ENCODE assay signal across 23 mouse cellular contexts in the genomic region with DNA sequence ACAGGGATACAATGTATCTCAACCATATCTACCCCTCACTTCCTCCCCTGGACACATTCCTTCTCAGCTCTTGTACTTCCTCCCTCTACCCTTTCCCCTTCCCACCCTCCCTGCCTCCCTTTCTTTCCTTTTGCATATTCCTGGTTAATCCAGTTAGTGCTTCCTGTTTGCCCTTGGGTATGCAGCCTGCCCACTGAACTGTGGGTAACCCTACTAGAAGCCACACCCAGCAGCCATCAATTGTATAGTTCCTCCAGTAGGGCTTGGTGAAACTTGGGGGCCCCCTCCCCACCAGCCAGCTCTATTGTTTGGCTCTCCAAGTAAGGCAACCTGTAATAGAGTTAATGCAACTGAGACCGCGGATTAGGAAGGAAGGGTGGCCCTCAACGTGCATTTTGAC. TPM values are rescaled to one million over a fixed set of nuclear protein-coding genes. Genes with fewer than 3 reads are reported as not detected.
"Had no signal": no experiment of that assay in that cellular context is flagged by ENCODE, and none has a peak within 500 bp of the region (broad histone marks: within the 10 kb centered on the region; RNA-seq: fewer than 3 reads in every experiment).

No protein-coding gene starts in this region.

- DNase-seq: kidney, adult 2 months; kidney, postnatal 10 days; kidney, postnatal 4 days; left cerebral cortex, postnatal 4 days; liver, postnatal 0 days; lung, embryonic 14.5 days; lung, postnatal 36 days; retina, postnatal 1 day; right cerebral cortex, postnatal 25 days; spleen, adult 18-20 months; thymus, postnatal 25 days had no signal

- H3K4me3 ChIP-seq: limb, embryonic 12.5 days; limb, embryonic 15.5 days; myocyte; neural tube, embryonic 13.5 days; stomach, embryonic 15.5 days had no signal

- H3K4me1 ChIP-seq: limb, embryonic 12.5 days; limb, embryonic 15.5 days; stomach, embryonic 15.5 days had no signal

- H3K4me2 ChIP-seq: limb, embryonic 12.5 days; limb, embryonic 15.5 days; liver, embryonic 11.5 days; lung, embryonic 14.5 days; midbrain, embryonic 11.5 days; neural tube, embryonic 13.5 days; stomach, embryonic 15.5 days had no signal

- H3K9me3 ChIP-seq: limb, embryonic 12.5 days; limb, embryonic 15.5 days; megakaryocyte, embryonic 14.5 days; neural tube, embryonic 13.5 days; stomach, embryonic 15.5 days had no signal

- H3K27me3 ChIP-seq: neural tube, embryonic 13.5 days; stomach, embryonic 15.5 days had no signal

- H3K9ac ChIP-seq: limb, embryonic 12.5 days; limb, embryonic 15.5 days; liver, embryonic 14.5 days; liver, postnatal 0 days; lung, embryonic 14.5 days; neural tube, embryonic 13.5 days; stomach, embryonic 15.5 days had no signal

- H3K27ac ChIP-seq: limb, embryonic 12.5 days; limb, embryonic 15.5 days; liver, embryonic 14.5 days; neural tube, embryonic 13.5 days; stomach, embryonic 15.5 days had no signal

- H3K36me3 ChIP-seq: limb, embryonic 12.5 days; limb, embryonic 15.5 days; neural tube, embryonic 13.5 days; stomach, embryonic 15.5 days had no signal

- ATAC-seq: liver, postnatal 0 days; lung, postnatal 0 days; midbrain, embryonic 16.5 days had no signal

RNA-seq across cellular contexts. Expression of a gene that starts 7.8 kb away (rescaled TPM):
- total RNA-seq: monocyte, adult 5-6 weeks had no signal
- polyA plus RNA-seq: liver, embryonic 11.5 days; liver, postnatal 0 days; midbrain, embryonic 11.5 days; myocyte had no signal
